Mouse (Mus musculus): ENCODE results near the gene Coasy. TPM values are rescaled to one million over a fixed set of nuclear protein-coding genes. Genes with fewer than 3 reads are reported as not detected.
A peak's percentile ranks its signal among the peaks of the same experiment; 100 is the strongest.

The Coasy gene
- polyA plus RNA-seq, 1 experiment: 34.1 TPM

GRCm38 (mm10) chr11:101047502-101047901 is 34.9 kb upstream of the Coasy start:
- H3K27me3 ChIP-seq (ENCODE audit: control insufficient read depth, insufficient read depth, low read length): no peaks in the 10 kb centered on the region
- TF ChIP-seq POLR2A (IDR thresholded peaks at IDR 0.05; ENCODE audit: borderline replicate concordance, insufficient read depth, low read length): no peak
- TF ChIP-seq CTCF (IDR thresholded peaks at IDR 0.05; ENCODE audit: borderline replicate concordance, insufficient read depth, low read depth, low read length): no peak
- no peak overlapping the region for H3K4me3 ChIP-seq (replicated peaks; ENCODE audit: insufficient read depth, low read depth, low read length)
- peaks cover 23% of the 10 kb centered on the region for H3K4me1 ChIP-seq (ENCODE audit: control insufficient read depth, insufficient read depth, low read length)
- WGBS: 83% methylated on average over 3 of the region's 3 CpGs
- H3K27ac ChIP-seq (ENCODE audit: insufficient read depth, low read length): no peak overlapping the region
- DNase-seq: no peak

DNA sequence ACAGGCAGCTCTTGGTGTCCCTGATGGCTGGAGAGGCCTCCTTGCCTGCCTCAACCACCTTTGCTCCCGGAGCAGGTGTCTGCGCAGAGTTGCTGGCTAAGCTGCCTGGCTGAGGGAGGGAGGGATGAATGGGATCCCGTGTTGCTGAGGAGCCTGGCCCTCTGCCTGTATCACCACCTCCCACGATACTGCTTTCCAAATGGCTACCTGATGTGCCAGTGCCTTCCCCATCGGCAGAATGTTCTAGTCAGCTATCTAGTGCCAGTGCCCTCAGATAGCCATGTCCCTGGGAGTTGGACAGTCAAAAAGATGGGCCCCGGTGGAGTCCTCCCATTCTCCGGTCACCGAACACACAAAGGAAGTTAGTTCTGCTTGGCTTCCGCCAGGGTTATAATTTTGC is 32.0 kb upstream of the Coasy start:
- Histone ChIP-seq H3K27me3 (ENCODE audit: control insufficient read depth, insufficient read depth, low read length) (no peaks in the 10 kb centered on the region), H3K4me1 (ENCODE audit: control insufficient read depth, insufficient read depth, low read length) (peaks cover 23% of the 10 kb centered on the region), H3K4me3 (replicated peaks; ENCODE audit: insufficient read depth, low read depth, low read length) (no peak overlapping the region), H3K27ac (ENCODE audit: insufficient read depth, low read length) (no peak overlapping the region)
- TF ChIP-seq POLR2A (IDR thresholded peaks at IDR 0.05; ENCODE audit: borderline replicate concordance, insufficient read depth, low read length): no peak
- no peak for TF ChIP-seq CTCF (IDR thresholded peaks at IDR 0.05; ENCODE audit: borderline replicate concordance, insufficient read depth, low read depth, low read length)
- WGBS: 13% methylated on average over 9 of the region's 9 CpGs
- DNase-seq: peak; percentile 71 to 82

GRCm38 (mm10) chr11:101051051-101051493 is 31.3 kb upstream of the Coasy start:
- H3K4me1 ChIP-seq (ENCODE audit: control insufficient read depth, insufficient read depth, low read length): peaks cover 21% of the 10 kb centered on the region
- no peaks in the 10 kb centered on the region for H3K27me3 ChIP-seq (ENCODE audit: control insufficient read depth, insufficient read depth, low read length)
- TF ChIP-seq CTCF (IDR thresholded peaks at IDR 0.05; ENCODE audit: borderline replicate concordance, insufficient read depth, low read depth, low read length): no peak
- TF ChIP-seq POLR2A (IDR thresholded peaks at IDR 0.05; ENCODE audit: borderline replicate concordance, insufficient read depth, low read length): no peak
- H3K4me3 ChIP-seq (replicated peaks; ENCODE audit: insufficient read depth, low read depth, low read length): no peak overlapping the region
- H3K27ac ChIP-seq (ENCODE audit: insufficient read depth, low read length): no peak overlapping the region; the same call in 1 of the 2 replicates
- WGBS: 17% methylated on average over 6 of the region's 6 CpGs
- peak; percentile 57 to 59 for DNase-seq

DNA sequence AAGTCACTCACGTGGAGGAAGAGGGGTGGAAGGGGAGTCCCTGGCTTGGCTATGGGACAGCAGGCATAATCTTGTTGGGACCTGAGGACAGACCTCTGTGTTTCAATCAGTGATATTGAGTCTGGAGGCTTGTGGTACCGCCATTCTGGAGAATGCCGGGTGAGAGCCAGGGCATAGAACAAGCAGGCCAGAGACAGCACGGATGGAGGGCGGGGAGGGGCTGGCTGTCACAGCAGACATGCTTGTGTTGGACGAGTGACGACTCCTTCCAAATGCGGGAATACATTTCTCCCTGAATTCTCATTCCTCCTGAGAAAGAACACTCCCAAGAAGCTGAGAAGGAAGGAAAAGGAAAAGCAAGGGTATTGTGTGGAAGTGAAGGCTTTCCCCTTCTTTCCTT is 30.7 kb upstream of the Coasy start:
- WGBS: 72% methylated on average over 8 of the region's 8 CpGs

DNA sequence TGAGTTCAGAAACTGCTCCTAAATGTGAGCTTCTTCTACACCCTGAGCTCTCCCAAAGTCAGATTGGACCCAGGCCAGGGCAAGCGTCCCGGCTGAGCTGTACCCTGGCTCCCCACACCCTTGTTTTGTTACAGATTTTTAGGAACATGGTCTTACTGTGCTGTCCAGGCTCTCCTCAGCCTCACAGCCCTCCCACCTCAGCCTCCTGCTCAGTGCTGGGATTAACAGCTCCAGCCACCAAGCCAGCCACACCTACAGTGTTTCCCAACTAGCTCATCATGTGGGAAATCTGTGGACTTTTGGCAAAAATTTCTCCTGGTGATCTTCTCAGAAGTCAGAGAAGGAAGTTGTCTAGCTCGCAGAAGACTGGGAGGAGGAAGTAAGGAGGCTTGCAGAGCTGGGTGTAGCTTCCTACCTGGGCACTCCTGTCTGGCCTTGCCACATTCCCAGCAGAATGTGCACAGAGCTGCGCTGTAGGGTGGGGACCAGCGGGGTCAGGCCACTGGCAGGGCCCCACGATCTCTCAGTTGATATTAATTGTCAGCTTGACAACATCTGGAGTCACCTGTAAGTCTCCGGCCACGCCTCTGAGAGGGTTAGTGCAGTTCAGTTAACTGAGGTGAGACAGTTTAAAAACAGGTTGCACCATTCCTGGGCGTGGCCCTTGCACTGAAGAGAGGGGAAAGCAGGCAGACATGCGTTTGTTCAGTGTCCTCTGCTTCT is 29.5 kb upstream of the Coasy start:
- Histone ChIP-seq H3K4me3 (replicated peaks; ENCODE audit: insufficient read depth, low read depth, low read length) (no peak overlapping the region), H3K27me3 (ENCODE audit: control insufficient read depth, insufficient read depth, low read length) (no peaks in the 10 kb centered on the region), H3K4me1 (ENCODE audit: control insufficient read depth, insufficient read depth, low read length) (peaks cover 21% of the 10 kb centered on the region), H3K27ac (ENCODE audit: insufficient read depth, low read length) (no peak overlapping the region)
- no peak for TF ChIP-seq CTCF (IDR thresholded peaks at IDR 0.05; ENCODE audit: borderline replicate concordance, insufficient read depth, low read depth, low read length)
- no peak for TF ChIP-seq POLR2A (IDR thresholded peaks at IDR 0.05; ENCODE audit: borderline replicate concordance, insufficient read depth, low read length)
- no peak for DNase-seq
- 81% methylated on average over 10 of the region's 10 CpGs for WGBS

More for the DNA sequence above, 30.7 kb upstream of the Coasy start:
- no peak for DNase-seq
- Histone ChIP-seq H3K27ac (ENCODE audit: insufficient read depth, low read length) (no peak overlapping the region; the same call in 1 of the 2 replicates), H3K27me3 (ENCODE audit: control insufficient read depth, insufficient read depth, low read length) (no peaks in the 10 kb centered on the region), H3K4me1 (ENCODE audit: control insufficient read depth, insufficient read depth, low read length) (peaks cover 21% of the 10 kb centered on the region), H3K4me3 (replicated peaks; ENCODE audit: insufficient read depth, low read depth, low read length) (no peak overlapping the region)
- TF ChIP-seq CTCF (IDR thresholded peaks at IDR 0.05; ENCODE audit: borderline replicate concordance, insufficient read depth, low read depth, low read length) (no peak), POLR2A (IDR thresholded peaks at IDR 0.05; ENCODE audit: borderline replicate concordance, insufficient read depth, low read length) (no peak)

DNA sequence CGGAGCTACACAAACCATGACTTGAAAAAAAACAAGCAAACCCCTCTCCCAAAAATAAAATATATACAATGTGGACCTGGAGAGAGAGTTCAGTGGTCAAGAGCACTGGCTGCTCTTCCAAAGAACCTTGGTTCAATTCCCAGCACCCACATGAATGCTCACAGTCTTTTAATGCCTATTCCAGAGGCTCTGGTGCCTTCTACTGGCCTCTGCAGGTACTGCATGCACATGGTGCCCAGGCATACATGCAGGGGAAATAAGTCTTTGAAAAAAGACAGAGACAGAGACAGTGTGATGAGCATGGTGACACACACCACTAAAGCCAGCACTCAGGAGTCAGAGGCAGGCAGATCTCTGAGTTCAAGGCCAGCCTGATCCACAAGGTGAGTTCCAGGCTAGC is 28.4 kb upstream of the Coasy start:
- peaks cover 25% of the 10 kb centered on the region for H3K4me1 ChIP-seq (ENCODE audit: control insufficient read depth, insufficient read depth, low read length)
- TF ChIP-seq CTCF (IDR thresholded peaks at IDR 0.05; ENCODE audit: borderline replicate concordance, insufficient read depth, low read depth, low read length): peak; percentile 34; the same call in 1 of the 2 replicates
- no peak for TF ChIP-seq POLR2A (IDR thresholded peaks at IDR 0.05; ENCODE audit: borderline replicate concordance, insufficient read depth, low read length)
- DNase-seq: no peak
- 100% methylated on average over 1 of the region's 1 CpGs for WGBS
- no peak overlapping the region for H3K27ac ChIP-seq (ENCODE audit: insufficient read depth, low read length)
- H3K27me3 ChIP-seq (ENCODE audit: control insufficient read depth, insufficient read depth, low read length): no peaks in the 10 kb centered on the region
- no peak overlapping the region for H3K4me3 ChIP-seq (replicated peaks; ENCODE audit: insufficient read depth, low read depth, low read length)

GRCm38 (mm10) chr11:101055418-101055817 is 26.9 kb upstream of the Coasy start:
- H3K27me3 ChIP-seq (ENCODE audit: control insufficient read depth, insufficient read depth, low read length): no peaks in the 10 kb centered on the region
- 64% methylated on average over 14 of the region's 14 CpGs for WGBS
- DNase-seq: no peak
- no peak overlapping the region for H3K4me3 ChIP-seq (replicated peaks; ENCODE audit: insufficient read depth, low read depth, low read length)
- TF ChIP-seq CTCF (IDR thresholded peaks at IDR 0.05; ENCODE audit: borderline replicate concordance, insufficient read depth, low read depth, low read length): no peak
- no peak for TF ChIP-seq POLR2A (IDR thresholded peaks at IDR 0.05; ENCODE audit: borderline replicate concordance, insufficient read depth, low read length)
- no peak overlapping the region for H3K27ac ChIP-seq (ENCODE audit: insufficient read depth, low read length)
- H3K4me1 ChIP-seq (ENCODE audit: control insufficient read depth, insufficient read depth, low read length): peaks cover 19% of the 10 kb centered on the region

DNA sequence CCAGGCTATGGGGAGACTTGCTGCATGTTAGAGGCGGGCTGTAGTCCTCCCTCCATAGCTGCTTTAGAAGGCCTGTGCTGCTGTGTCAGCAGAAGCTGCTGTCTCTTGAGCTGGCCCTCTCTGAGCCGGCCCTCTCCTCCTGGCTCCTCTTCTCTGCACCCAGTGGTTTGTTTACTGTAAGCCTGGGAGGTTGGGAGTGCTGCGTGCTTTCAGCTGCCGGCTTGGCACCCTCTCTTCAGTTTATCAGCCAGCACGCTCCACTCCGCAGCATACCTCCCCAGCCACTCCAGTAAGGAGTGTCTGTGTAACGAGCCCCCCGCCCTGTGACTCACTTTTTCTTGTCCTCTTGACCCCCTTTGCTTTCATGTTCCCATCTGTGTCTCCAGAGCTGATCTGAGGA is 25.5 kb upstream of the Coasy start:
- no peak for TF ChIP-seq CTCF (IDR thresholded peaks at IDR 0.05; ENCODE audit: borderline replicate concordance, insufficient read depth, low read depth, low read length)
- 32% methylated on average over 8 of the region's 8 CpGs for WGBS
- Histone ChIP-seq H3K4me3 (replicated peaks; ENCODE audit: insufficient read depth, low read depth, low read length) (no peak overlapping the region), H3K27ac (ENCODE audit: insufficient read depth, low read length) (no peak overlapping the region; the same call in 1 of the 2 replicates), H3K27me3 (ENCODE audit: control insufficient read depth, insufficient read depth, low read length) (no peaks in the 10 kb centered on the region), H3K4me1 (ENCODE audit: control insufficient read depth, insufficient read depth, low read length) (peaks cover 16% of the 10 kb centered on the region)
- no peak for DNase-seq

Measured in cerebellum, adult 2 months (tissue).